ENCODE assay signal across 9 mouse cellular contexts in the genomic region with DNA sequence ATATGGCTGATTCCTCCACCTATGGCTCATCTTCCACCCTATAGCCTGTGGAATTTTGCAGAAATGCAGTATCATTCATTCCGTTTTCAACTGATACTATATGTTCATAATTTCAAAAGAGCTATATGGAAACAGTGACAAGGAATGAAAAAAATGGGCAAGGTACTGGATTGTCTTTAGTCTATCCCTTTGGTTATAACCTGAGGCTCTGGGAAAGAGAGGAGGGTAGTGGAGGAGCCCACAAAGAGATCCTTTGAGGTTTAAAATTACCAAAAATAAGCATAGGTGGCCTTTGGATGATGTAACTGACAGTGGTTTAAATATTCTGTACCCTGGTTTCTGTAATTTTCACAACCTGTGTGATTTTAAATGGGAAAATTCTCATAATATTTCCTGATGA. TPM values are rescaled to one million over a fixed set of nuclear protein-coding genes. Genes with fewer than 3 reads are reported as not detected.
A peak's percentile ranks its signal among the peaks of the same experiment; 100 is the strongest.
DNase-seq lines count a peak whose midpoint lies in the region; ATAC-seq and TF ChIP-seq lines count a peak whose summit lies in the region.
"Had no signal": no experiment of that assay in that cellular context is flagged by ENCODE, and none has a peak within 500 bp of the region (broad histone marks: within the 10 kb centered on the region; RNA-seq: fewer than 3 reads in every experiment).

No protein-coding gene starts in this region.

- H3K27ac ChIP-seq in heart, embryonic 11.5 days (ENCODE audit: low read depth, low read length), result no peak overlapping the region
- H3K27ac ChIP-seq in CH12.LX (ENCODE audit: insufficient read depth, low read depth), result no peak overlapping the region
- H3K27ac ChIP-seq in forebrain, embryonic 16.5 days (ENCODE audit: low read length), result no peak overlapping the region
- no peak overlapping the region for H3K27ac ChIP-seq in limb, embryonic 15.5 days

- peak overlapping the region; percentile 41; the same call in 1 of the 2 replicates for H3K4me3 ChIP-seq in heart, embryonic 11.5 days (ENCODE audit: low read depth, low read length)
- H3K4me3 ChIP-seq in CH12.LX (replicated peaks in 1 of 3; ENCODE audit: low read depth in 2 of 3, low read length in 2 of 3, poor library complexity in 1 of 3), result peak overlapping the region in 1 of 3 experiments; percentile 30
- H3K4me3 ChIP-seq in forebrain, embryonic 16.5 days (replicated peaks; ENCODE audit: low read length), result peak overlapping the region; percentile 57
- peak overlapping the region; percentile 39; the same call in 1 of the 2 replicates for H3K4me3 ChIP-seq in limb, embryonic 15.5 days

- no peaks in the 10 kb centered on the region for H3K36me3 ChIP-seq in heart, embryonic 11.5 days (ENCODE audit: control insufficient read depth, insufficient read depth, low read length)
- no peaks in the 10 kb centered on the region for H3K36me3 ChIP-seq in CH12.LX (replicated peaks in 1 of 2; ENCODE audit: control insufficient read depth in 1 of 2, insufficient read depth in 1 of 2, low read length in 1 of 2)
- no peaks in the 10 kb centered on the region for H3K36me3 ChIP-seq in forebrain, embryonic 16.5 days (ENCODE audit: control insufficient read depth, insufficient read depth)
- no peaks in the 10 kb centered on the region for H3K36me3 ChIP-seq in limb, embryonic 15.5 days

- no peak for TF ChIP-seq CTCF in CH12.LX (conservative IDR thresholded peaks at IDR 0.05 in 1 of 2, IDR thresholded peaks at IDR 0.05 in 1 of 2; ENCODE audit: low read depth in 2 of 2, low read length in 2 of 2)

- peak overlapping the region; percentile 64 for H3K4me2 ChIP-seq in heart, embryonic 11.5 days
- peak overlapping the region; percentile 50 for H3K4me2 ChIP-seq in CH12.LX (ENCODE audit: insufficient read depth, low read depth, poor library complexity, severe bottlenecking)
- H3K4me2 ChIP-seq in forebrain, embryonic 16.5 days (ENCODE audit: low read length), result peak overlapping the region; percentile 50
- peak overlapping the region; percentile 58 for H3K4me2 ChIP-seq in limb, embryonic 15.5 days

- TF ChIP-seq POLR2A in CH12.LX (IDR thresholded peaks at IDR 0.05; ENCODE audit: low read depth, low read length), result no peak

- no peak for DNase-seq in heart, adult 8-10 months (ENCODE audit: low spot score)
- DNase-seq in CH12.LX (ENCODE audit: extremely low read depth), result no peak
- DNase-seq in gastrocnemius, postnatal 25 days, result no peak
- no peak for DNase-seq in embryo, embryonic 11 days
- DNase-seq in layer of hippocampus, adult 9-10 months (ENCODE audit: low spot score), result no peak
- DNase-seq: B cell, adult 2 months had no signal

- in situ Hi-C loops in CH12.LX (cut with MboI; ENCODE audit: low pct_ligation_motif_present, low pct_unique_long_range_greater_than_20kb, low sequenced_read_pairs), result no loop called here

- TF ChIP-seq RAD21 in CH12.LX (IDR thresholded peaks at IDR 0.05; ENCODE audit: low read depth, low read length), result no peak

- no peaks in the 10 kb centered on the region for H3K9me3 ChIP-seq in heart, embryonic 11.5 days (replicated peaks; ENCODE audit: control insufficient read depth, low read length)
- H3K9me3 ChIP-seq in CH12.LX (replicated peaks; ENCODE audit: low read length), result no peaks in the 10 kb centered on the region
- no peaks in the 10 kb centered on the region for H3K9me3 ChIP-seq in forebrain, embryonic 16.5 days (ENCODE audit: control insufficient read depth, low read length)
- H3K9me3 ChIP-seq in limb, embryonic 15.5 days, result no peaks in the 10 kb centered on the region

- no peak for TF ChIP-seq EP300 in CH12.LX (IDR thresholded peaks at IDR 0.05; ENCODE audit: low read length)

- H3K4me1 ChIP-seq in heart, embryonic 11.5 days (ENCODE audit: control insufficient read depth, insufficient read depth, low read length), result no peaks in the 10 kb centered on the region
- H3K4me1 ChIP-seq in CH12.LX (ENCODE audit: control insufficient read depth in 1 of 2, insufficient read depth in 2 of 2), result no peaks in the 10 kb centered on the region; a peak in 1 of 4 replicates
- no peaks in the 10 kb centered on the region for H3K4me1 ChIP-seq in forebrain, embryonic 16.5 days (replicated peaks; ENCODE audit: control insufficient read depth, insufficient read depth, low read length)
- H3K4me1 ChIP-seq in limb, embryonic 15.5 days, result no peaks in the 10 kb centered on the region

- no peak overlapping the region for H3K9ac ChIP-seq in heart, embryonic 11.5 days (ENCODE audit: low read depth, low read length)
- no peak overlapping the region for H3K9ac ChIP-seq in CH12.LX (ENCODE audit: insufficient read depth, low read depth)
- H3K9ac ChIP-seq in forebrain, embryonic 16.5 days (replicated peaks; ENCODE audit: low read depth, low read length), result no peak overlapping the region
- no peak overlapping the region for H3K9ac ChIP-seq in limb, embryonic 15.5 days

- peaks cover 16% of the 10 kb centered on the region; the same call in 1 of the 2 replicates for H3K27me3 ChIP-seq in heart, embryonic 11.5 days (ENCODE audit: control insufficient read depth, insufficient read depth, low read length)
- H3K27me3 ChIP-seq in CH12.LX (replicated peaks), result no peaks in the 10 kb centered on the region
- H3K27me3 ChIP-seq in forebrain, embryonic 16.5 days (replicated peaks; ENCODE audit: control insufficient read depth, insufficient read depth, low read length), result peaks cover 7% of the 10 kb centered on the region
- peaks cover 33% of the 10 kb centered on the region for H3K27me3 ChIP-seq in limb, embryonic 15.5 days

- no peaks in the 10 kb centered on the region for H3K79me2 ChIP-seq in CH12.LX (replicated peaks; ENCODE audit: control insufficient read depth, extremely low read depth, insufficient read depth, poor library complexity, severe bottlenecking)

- WGBS in heart, embryonic 11.5 days (ENCODE audit: insufficient replicate concordance), result 27% methylated on average over 1 of the region's 1 CpGs
- 48% methylated on average over 1 of the region's 1 CpGs for WGBS in forebrain, embryonic 16.5 days
- 33% methylated on average over 1 of the region's 1 CpGs for WGBS in limb, embryonic 15.5 days

- dilution Hi-C loops in CH12.LX (cut with MboI; ENCODE audit: extremely low pct_ligation_motif_present, extremely low pct_unique_long_range_greater_than_20kb, low sequenced_read_pairs), result no loop called here

- no peak for ATAC-seq in heart, embryonic 11.5 days (replicated peaks; ENCODE audit: insufficient number of reproducible peaks, low FRiP score, low TSS enrichment)
- peak; percentile 57 for ATAC-seq in forebrain, embryonic 16.5 days
- ATAC-seq in limb, embryonic 15.5 days (ENCODE audit: insufficient number of reproducible peaks, low FRiP score, low TSS enrichment, low read depth), result no peak

TF ChIP-seq in CH12.LX, 34 proteins besides CTCF, POLR2A, EP300 and RAD21:
- TF ChIP-seq CHD1 (IDR thresholded peaks at IDR 0.05; ENCODE audit: low read depth, low read length) (no peak), MAFK (IDR thresholded peaks at IDR 0.05; ENCODE audit: insufficient replicate concordance, low read length) (no peak), CHD2 (IDR thresholded peaks at IDR 0.05; ENCODE audit: low read length) (no peak), E2F4 (IDR thresholded peaks at IDR 0.05; ENCODE audit: insufficient replicate concordance, low read depth, low read length) (no peak), GABPA (IDR thresholded peaks at IDR 0.05; ENCODE audit: insufficient replicate concordance, low read depth, low read length) (no peak), PAX5 (IDR thresholded peaks at IDR 0.05; ENCODE audit: low read length) (no peak), JUND (conservative IDR thresholded peaks at IDR 0.05; ENCODE audit: low read depth, low read length) (no peak), NELFE (IDR thresholded peaks at IDR 0.05; ENCODE audit: low read depth, low read length) (no peak), MYC (IDR thresholded peaks at IDR 0.05; ENCODE audit: low read depth, low read length) (no peak), BHLHE40 (IDR thresholded peaks at IDR 0.05; ENCODE audit: low read depth, low read length) (no peak), IRF4 (IDR thresholded peaks at IDR 0.05; ENCODE audit: low read depth, low read length) (no peak), TBP (conservative IDR thresholded peaks at IDR 0.05; ENCODE audit: low read depth, low read length) (no peak)

RNA-seq across cellular contexts. Expression of gene Nap1l2, which starts 0.4 kb away (rescaled TPM):
- polyA plus RNA-seq in heart, embryonic 11.5 days (2014; fragmentation: Nextera tagmentation; extraction: Ambion mirVana), result 1.1 and 1.4 TPM in 2 replicates
- not detected for total RNA-seq in heart, adult 8-10 months (2022)
- total RNA-seq in CH12.LX (2012; rRNA removed) (1.2 and 1.3 TPM in 2 replicates), CH12.LX (2014; rRNA removed) (3.9 and 5.6 TPM in 2 replicates)
- 3.9 and 4.3 TPM in 2 replicates for polyA plus RNA-seq in CH12.LX (2012; ENCODE audit: insufficient read length, low read depth)
- 46.4 and 55.0 TPM in 2 replicates for polyA plus RNA-seq in forebrain, embryonic 16.5 days (2015; fragmentation: Nextera tagmentation; extraction: Ambion mirVana)
- 0.65 and 0.96 TPM in 2 replicates for polyA plus RNA-seq in limb, embryonic 15.5 days (2015; fragmentation: Nextera tagmentation; extraction: Ambion mirVana)
- not detected for total RNA-seq in gastrocnemius, postnatal 25 days (2021)
